Mouse (Mus musculus): ENCODE measurements around the gene Tlk2. TPM values are rescaled to one million over a fixed set of nuclear protein-coding genes. Genes with fewer than 3 reads are reported as not detected.
A peak's percentile ranks its signal among the peaks of the same experiment; 100 is the strongest.

The Tlk2 gene
- polyA plus RNA-seq, 1 experiment from 2014 or later = 18.7 TPM

GRCm38 (mm10) chr11:105150691-105151090 lies 27.9 kb upstream of the Tlk2 start:
- Histone ChIP-seq H3K27me3 (no peaks in the 10 kb centered on the region), H3K36me3 (no peaks in the 10 kb centered on the region), H3K4me1 (peaks cover 24% of the 10 kb centered on the region), H3K9ac (no peak overlapping the region), H3K4me2 (no peak overlapping the region), H3K9me3 (no peaks in the 10 kb centered on the region), H3K27ac (no peak overlapping the region), H3K4me3 (no peak overlapping the region)
- 57% methylated on average over 4 of the region's 4 CpGs for WGBS
- ATAC-seq (ENCODE audit: borderline replicate concordance, extremely low read depth, low FRiP score, low TSS enrichment) = no peak

- WGBS = 15% methylated on average over 17 of the region's 19 CpGs
- peak overlapping the region; percentile 20; the same call in 1 of the 2 replicates for H3K4me2 ChIP-seq
- no peak overlapping the region for H3K9ac ChIP-seq
- no peak overlapping the region for H3K4me3 ChIP-seq
- H3K9me3 ChIP-seq = no peaks in the 10 kb centered on the region
- H3K4me1 ChIP-seq = peaks cover 24% of the 10 kb centered on the region
- no peak overlapping the region for H3K27ac ChIP-seq
- ATAC-seq (ENCODE audit: borderline replicate concordance, extremely low read depth, low FRiP score, low TSS enrichment) = no peak
- H3K36me3 ChIP-seq = no peaks in the 10 kb centered on the region
- H3K27me3 ChIP-seq = no peaks in the 10 kb centered on the region
These were observed 27.2 kb upstream of the Tlk2 start for GRCm38 (mm10) chr11:105151226-105152016.

- ATAC-seq (ENCODE audit: borderline replicate concordance, extremely low read depth, low FRiP score, low TSS enrichment) = no peak
- Histone ChIP-seq H3K4me2 (no peak overlapping the region), H3K27ac (no peak overlapping the region), H3K27me3 (no peaks in the 10 kb centered on the region), H3K36me3 (no peaks in the 10 kb centered on the region), H3K9me3 (no peaks in the 10 kb centered on the region), H3K4me3 (no peak overlapping the region), H3K9ac (no peak overlapping the region), H3K4me1 (peaks cover 24% of the 10 kb centered on the region)
- WGBS = 58% methylated on average over 4 of the region's 4 CpGs
These were observed 26.6 kb upstream of the Tlk2 start for GRCm38 (mm10) chr11:105152017-105152300.

- no peak for ATAC-seq (ENCODE audit: borderline replicate concordance, extremely low read depth, low FRiP score, low TSS enrichment)
- Histone ChIP-seq H3K27me3 (no peaks in the 10 kb centered on the region), H3K4me3 (no peak overlapping the region), H3K36me3 (no peaks in the 10 kb centered on the region), H3K4me2 (no peak overlapping the region), H3K4me1 (peaks cover 24% of the 10 kb centered on the region), H3K27ac (no peak overlapping the region), H3K9me3 (no peaks in the 10 kb centered on the region), H3K9ac (no peak overlapping the region)
- 70% methylated on average over 11 of the region's 11 CpGs for WGBS
These were observed 26.2 kb upstream of the Tlk2 start for GRCm38 (mm10) chr11:105152357-105152899.

- Histone ChIP-seq H3K4me3 (no peak overlapping the region), H3K36me3 (no peaks in the 10 kb centered on the region), H3K9ac (no peak overlapping the region), H3K27me3 (no peaks in the 10 kb centered on the region), H3K27ac (peak overlapping the region; percentile 49; the same call in 1 of the 2 replicates), H3K9me3 (no peaks in the 10 kb centered on the region), H3K4me1 (peaks cover 24% of the 10 kb centered on the region), H3K4me2 (peak overlapping the region; percentile 6; the same call in 1 of the 2 replicates)
- ATAC-seq (ENCODE audit: borderline replicate concordance, extremely low read depth, low FRiP score, low TSS enrichment) = peak; percentile 87
- 13% methylated on average over 12 of the region's 12 CpGs for WGBS
These were observed 25.4 kb upstream of the Tlk2 start for GRCm38 (mm10) chr11:105153068-105153833.

- Histone ChIP-seq H3K36me3 (no peaks in the 10 kb centered on the region), H3K27ac (no peak overlapping the region), H3K4me1 (peaks cover 24% of the 10 kb centered on the region), H3K4me3 (no peak overlapping the region), H3K4me2 (no peak overlapping the region), H3K27me3 (no peaks in the 10 kb centered on the region), H3K9ac (no peak overlapping the region), H3K9me3 (no peaks in the 10 kb centered on the region)
- WGBS = 30% methylated on average over 4 of the region's 4 CpGs
- ATAC-seq (ENCODE audit: borderline replicate concordance, extremely low read depth, low FRiP score, low TSS enrichment) = no peak
These were observed 22.7 kb upstream of the Tlk2 start for GRCm38 (mm10) chr11:105155915-105156314.

- H3K4me3 ChIP-seq = no peak overlapping the region
- no peaks in the 10 kb centered on the region for H3K36me3 ChIP-seq
- 69% methylated on average over 19 of the region's 19 CpGs for WGBS
- peaks cover 22% of the 10 kb centered on the region for H3K4me1 ChIP-seq
- H3K27me3 ChIP-seq = no peaks in the 10 kb centered on the region
- H3K9me3 ChIP-seq = no peaks in the 10 kb centered on the region
- no peak overlapping the region for H3K9ac ChIP-seq
- ATAC-seq (ENCODE audit: borderline replicate concordance, extremely low read depth, low FRiP score, low TSS enrichment) = no peak
- no peak overlapping the region for H3K4me2 ChIP-seq
- H3K27ac ChIP-seq = no peak overlapping the region
These were observed 21.8 kb upstream of the Tlk2 start for GRCm38 (mm10) chr11:105156748-105157267.

GRCm38 (mm10) chr11:105158047-105158446 lies 20.6 kb upstream of the Tlk2 start:
- peaks cover 12% of the 10 kb centered on the region for H3K4me1 ChIP-seq
- no peaks in the 10 kb centered on the region for H3K9me3 ChIP-seq
- no peak overlapping the region for H3K9ac ChIP-seq
- H3K4me2 ChIP-seq = no peak overlapping the region
- no peak overlapping the region for H3K27ac ChIP-seq
- no peak overlapping the region for H3K4me3 ChIP-seq
- no peaks in the 10 kb centered on the region for H3K27me3 ChIP-seq
- H3K36me3 ChIP-seq = no peaks in the 10 kb centered on the region
- no peak for ATAC-seq (ENCODE audit: borderline replicate concordance, extremely low read depth, low FRiP score, low TSS enrichment)

GRCm38 (mm10) chr11:105159673-105160360 lies 18.8 kb upstream of the Tlk2 start:
- ATAC-seq (ENCODE audit: borderline replicate concordance, extremely low read depth, low FRiP score, low TSS enrichment) = no peak
- WGBS = 47% methylated on average over 6 of the region's 6 CpGs
- H3K4me3 ChIP-seq = no peak overlapping the region

GRCm38 (mm10) chr11:105161411-105161810 lies 17.2 kb upstream of the Tlk2 start:
- 89% methylated on average over 2 of the region's 2 CpGs for WGBS
- ATAC-seq (ENCODE audit: borderline replicate concordance, extremely low read depth, low FRiP score, low TSS enrichment) = no peak
- H3K9me3 ChIP-seq = 0 out of 2 replicates have a peak, but pooled peaks cover 6% of the 10 kb centered on the region

More at GRCm38 (mm10) chr11:105159673-105160360, 18.8 kb upstream of the Tlk2 start:
- no peak overlapping the region for H3K9ac ChIP-seq
- H3K4me1 ChIP-seq = no peaks in the 10 kb centered on the region
- no peak overlapping the region for H3K4me2 ChIP-seq
- H3K36me3 ChIP-seq = no peaks in the 10 kb centered on the region
- H3K9me3 ChIP-seq = 0 out of 2 replicates have a peak, but pooled peaks cover 4% of the 10 kb centered on the region
- no peaks in the 10 kb centered on the region for H3K27me3 ChIP-seq
- no peak overlapping the region for H3K27ac ChIP-seq

More at GRCm38 (mm10) chr11:105161411-105161810, 17.2 kb upstream of the Tlk2 start:
- Histone ChIP-seq H3K4me1 (no peaks in the 10 kb centered on the region), H3K36me3 (no peaks in the 10 kb centered on the region), H3K27ac (no peak overlapping the region), H3K27me3 (no peaks in the 10 kb centered on the region), H3K4me2 (no peak overlapping the region), H3K9ac (no peak overlapping the region), H3K4me3 (no peak overlapping the region)

Measured in lung, embryonic 15.5 days (tissue).